Mouse (Mus musculus) testis, adult 2 months (tissue): ENCODE measurements around the gene Frem2.

ENCODE experiments used
- CTCF ChIP-seq: fragments of 200-500 bp; IDR thresholded peaks from 2 replicates; pipeline ENCODE4 v1.5.1; 2012; ENCODE audit warnings: low read depth, mild to moderate bottlenecking, inconsistent platforms, low read length, moderate library complexity; ENCODE audit not compliant: control insufficient read depth, insufficient read depth, insufficient replicate concordance
- POLR2A ChIP-seq: fragments of 200-500 bp; IDR thresholded peaks from 2 replicates; pipeline ENCODE4 v1.6.1; 2012; ENCODE audit warnings: low read depth, mild to moderate bottlenecking, inconsistent platforms, low read length, moderate library complexity; ENCODE audit not compliant: control insufficient read depth

- TF ChIP-seq CTCF (no peak), POLR2A (no peak)
These were observed 187.5 kb downstream of the Frem2 start for GRCm38 (mm10) chr3:53469650-53470049.
